Mouse (Mus musculus) brain, embryonic 18.5 days (tissue): ENCODE data around the gene Gnaz.

Source experiments
- DNase-seq: peaks from one replicate; pipeline ENCODE4 v3.0.0-alpha.2; 2012; ENCODE audit warnings: low read depth, low spot score

Gene Gnaz

DNA sequence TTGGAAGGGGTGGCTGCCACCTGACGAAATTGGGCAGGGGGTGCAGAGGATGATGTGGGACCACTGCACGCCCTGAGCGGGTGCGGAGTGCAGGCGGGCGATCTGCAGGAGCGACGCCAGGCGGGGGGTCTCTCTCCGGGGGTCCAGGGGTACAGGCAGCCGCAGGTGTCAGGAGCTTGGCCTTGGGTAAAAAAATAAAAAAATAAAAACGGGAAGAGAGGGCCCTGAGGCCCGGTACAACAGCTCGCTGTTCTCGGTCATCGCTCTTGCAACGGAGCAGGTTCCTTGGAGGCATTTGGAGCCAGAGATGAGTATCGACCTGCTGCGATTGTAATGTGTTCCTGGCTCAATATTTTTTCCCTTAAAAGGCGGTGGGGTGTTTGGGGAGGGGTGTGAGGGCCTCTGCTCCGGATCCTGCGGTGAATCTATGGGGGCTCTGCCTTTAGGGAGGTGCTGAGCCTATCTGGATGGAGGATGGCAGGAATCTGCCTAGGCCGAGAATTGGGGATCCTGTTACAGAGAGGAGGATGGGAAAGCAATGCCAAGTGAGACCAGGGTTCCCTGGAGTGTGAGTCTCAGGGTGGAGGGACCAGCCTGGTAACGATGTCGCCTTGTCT, 782 bp downstream of the Gnaz start:
- DNase-seq = no peak

DNA sequence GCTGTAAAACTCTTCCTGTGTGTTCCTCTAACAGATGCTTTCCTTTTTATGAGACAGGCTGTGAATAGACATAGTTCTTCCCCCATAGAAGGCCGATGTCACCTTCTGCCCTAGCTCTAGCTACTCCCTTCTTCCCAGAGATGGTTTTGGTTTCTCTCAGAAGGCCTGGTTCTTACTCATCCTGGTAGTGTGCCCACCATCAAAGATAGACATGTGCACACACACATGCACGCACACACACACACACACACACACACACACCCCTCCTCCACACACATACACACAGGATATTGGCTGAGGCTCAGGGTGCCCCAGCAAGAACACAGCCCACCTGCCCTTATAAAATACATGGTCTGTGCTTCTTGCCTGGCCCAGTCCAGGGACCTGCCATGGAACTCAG, 2.3 kb downstream of the Gnaz start:
- DNase-seq = no peak

DNA sequence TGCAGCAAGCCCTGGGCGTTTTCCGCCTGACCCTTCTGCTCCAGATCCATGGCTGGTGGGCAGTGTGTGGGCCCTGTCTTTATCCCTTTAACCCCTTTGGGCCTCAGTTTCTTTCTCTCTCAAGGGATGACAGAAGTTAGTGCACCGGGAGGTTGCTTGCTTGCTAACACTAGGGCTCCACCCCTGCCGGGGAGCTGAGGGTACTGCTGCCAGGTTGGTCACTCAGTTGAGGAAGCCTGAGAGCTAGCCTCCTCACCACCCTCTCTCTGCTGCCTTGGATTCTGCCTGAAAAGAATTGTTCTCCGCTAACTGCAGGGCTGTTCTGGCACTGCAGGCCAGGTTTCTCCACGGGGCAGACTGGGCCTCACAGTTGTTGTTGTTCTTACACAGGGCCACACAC, 6.0 kb downstream of the Gnaz start:
- DNase-seq = no peak

DNA sequence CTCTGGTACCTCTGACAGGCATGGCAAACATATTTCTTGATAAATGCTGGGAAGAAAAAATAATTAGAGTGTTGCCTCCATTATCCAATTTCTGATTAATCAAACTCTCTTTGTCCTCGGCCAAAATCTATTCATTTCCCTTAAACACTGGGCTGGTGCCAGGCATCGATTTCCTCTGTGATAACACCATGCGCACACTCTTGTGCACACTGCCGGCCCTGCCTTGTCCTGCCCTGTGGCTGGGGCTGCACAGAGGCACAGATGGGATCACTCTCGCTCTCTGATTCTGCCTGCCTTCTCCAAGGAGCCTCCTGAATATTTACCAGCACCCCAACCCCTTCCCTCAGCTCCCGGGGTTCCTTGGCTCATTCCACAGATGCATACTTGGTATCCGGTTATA, 8.6 kb downstream of the Gnaz start:
- DNase-seq = no peak

DNA sequence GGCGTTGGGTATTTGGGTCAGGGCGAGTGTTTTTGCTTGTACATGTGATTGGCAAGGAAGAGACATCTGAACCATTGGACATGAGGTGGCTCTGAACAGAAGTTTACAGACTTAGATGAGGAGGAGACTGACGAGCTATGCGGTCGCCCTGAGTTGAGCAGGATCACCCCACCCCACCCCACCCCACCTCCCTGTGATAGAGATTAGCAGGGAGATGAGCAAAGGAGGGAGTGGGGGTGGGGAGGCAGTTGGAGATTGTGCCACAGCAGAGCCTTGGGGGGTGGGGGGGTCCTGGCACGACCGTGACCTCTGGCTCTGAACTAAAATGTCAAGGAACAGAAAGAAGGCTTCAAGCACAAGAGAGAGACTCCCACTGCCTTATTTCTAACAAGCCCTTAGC, 9.5 kb downstream of the Gnaz start:
- no peak for DNase-seq

DNA sequence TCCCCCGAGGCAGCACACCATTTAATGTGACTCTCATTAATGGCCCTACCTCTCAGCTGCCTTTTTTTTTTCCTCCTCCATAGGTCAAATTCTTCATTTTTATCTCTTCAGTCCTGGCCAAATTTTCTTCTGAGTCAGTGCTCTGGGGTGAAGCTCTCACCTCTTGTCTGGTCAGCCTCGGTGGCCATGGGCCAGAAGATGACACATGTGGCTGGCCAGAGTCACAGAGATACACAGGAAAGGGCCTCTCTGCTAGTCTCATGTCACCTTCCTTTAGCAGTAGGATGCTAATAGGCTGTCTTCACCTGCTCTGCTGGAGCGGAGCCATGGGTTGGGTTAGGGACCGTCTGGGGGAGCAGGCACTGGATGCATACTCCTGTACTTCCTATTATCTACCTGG, 11.1 kb downstream of the Gnaz start:
- no peak for DNase-seq

DNA sequence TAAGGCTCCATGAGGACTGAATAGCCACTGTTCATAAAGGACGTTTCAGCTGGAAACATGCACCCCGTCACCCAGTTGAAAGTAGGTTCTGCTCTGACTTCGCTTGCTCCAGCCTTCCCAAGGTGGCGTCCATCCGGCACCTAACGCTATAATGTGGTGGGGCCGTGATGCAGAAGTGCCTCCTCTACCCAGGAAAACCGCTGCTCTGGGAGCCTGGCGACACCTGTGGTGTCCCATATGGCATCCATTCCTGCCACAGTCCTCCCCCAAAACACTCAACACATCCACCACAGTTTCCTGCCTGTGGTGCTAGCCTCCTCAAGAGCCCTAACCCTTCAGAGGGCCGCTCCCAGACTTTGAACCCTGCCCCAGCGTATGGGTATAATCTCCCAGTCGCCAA, 14.2 kb downstream of the Gnaz start:
- no peak for DNase-seq

DNA sequence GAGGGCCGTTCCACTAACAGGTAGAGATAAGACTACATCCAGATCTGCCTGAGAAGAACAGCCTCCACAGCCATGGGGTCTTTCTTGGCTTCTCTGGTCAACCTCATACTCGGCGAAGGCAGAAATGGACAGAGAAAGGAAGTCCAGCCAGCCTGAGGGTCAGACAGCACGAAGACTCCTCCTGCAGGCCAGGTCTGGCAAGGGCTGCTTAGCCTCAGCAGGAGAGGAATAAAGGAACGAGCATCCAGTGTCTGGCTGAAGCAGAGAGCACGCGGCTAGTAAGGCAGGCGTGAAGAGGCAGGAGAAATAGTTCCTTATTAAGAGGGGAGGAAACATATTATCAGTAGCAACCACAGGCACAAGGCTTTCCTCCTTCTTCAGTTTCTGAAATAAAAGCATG, 16.2 kb downstream of the Gnaz start:
- no peak for DNase-seq

DNA sequence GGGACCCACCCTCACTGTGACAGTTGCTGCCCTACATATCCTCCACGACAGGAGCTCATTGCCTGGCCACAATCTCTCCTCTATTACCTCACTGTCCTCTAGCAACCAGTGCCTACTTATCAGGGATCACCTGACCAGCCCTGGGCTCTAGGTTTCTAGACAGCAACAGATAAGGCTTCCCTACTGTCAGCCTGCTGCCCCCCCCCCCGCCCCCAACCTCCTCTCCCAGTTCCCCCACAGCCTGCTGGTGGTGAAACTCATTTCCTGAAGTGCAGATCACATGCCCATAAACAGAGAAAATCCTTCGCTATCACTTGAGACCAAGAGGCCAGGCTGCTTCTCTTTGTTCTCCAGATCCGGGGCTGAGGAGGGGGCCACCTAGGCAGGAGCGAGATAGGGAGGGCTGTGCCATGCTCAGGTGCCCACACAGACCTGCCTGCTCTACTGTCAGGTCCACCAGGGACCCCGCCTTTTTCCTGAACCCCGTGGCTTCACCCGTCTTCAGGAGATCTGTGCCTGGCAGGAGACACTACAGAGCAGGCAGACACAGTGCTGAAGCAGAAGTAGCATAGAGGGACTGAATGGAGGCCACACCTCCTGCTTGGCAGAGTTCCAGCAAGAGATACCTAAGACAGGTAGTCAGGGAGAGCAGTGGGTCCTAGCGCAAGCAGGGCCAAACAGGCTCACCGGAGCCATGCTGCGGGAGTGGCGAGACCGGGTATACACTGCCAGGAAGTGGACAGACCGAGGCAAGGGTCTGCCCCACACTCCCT, 20.9 kb downstream of the Gnaz start:
- no peak for DNase-seq

DNA sequence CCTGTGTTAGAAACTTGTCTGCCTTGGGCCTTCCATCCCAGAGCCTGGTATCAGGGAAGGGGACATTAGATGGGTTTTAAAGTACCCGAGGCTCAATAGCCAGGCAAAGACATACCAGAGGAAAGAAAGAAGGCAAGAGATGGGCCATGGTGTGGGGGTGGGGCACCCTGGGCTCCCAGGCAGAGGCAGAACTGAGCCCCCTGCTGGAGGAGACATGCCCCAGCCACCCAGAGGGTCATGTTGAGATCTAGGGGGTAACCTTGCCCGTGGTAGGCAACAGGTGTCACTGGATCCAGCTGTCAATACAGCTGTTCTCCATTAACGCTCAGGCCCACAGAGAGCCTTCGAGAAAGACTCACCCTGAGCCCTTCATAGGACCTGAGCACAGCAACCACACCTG, 22.8 kb downstream of the Gnaz start:
- no peak for DNase-seq

DNA sequence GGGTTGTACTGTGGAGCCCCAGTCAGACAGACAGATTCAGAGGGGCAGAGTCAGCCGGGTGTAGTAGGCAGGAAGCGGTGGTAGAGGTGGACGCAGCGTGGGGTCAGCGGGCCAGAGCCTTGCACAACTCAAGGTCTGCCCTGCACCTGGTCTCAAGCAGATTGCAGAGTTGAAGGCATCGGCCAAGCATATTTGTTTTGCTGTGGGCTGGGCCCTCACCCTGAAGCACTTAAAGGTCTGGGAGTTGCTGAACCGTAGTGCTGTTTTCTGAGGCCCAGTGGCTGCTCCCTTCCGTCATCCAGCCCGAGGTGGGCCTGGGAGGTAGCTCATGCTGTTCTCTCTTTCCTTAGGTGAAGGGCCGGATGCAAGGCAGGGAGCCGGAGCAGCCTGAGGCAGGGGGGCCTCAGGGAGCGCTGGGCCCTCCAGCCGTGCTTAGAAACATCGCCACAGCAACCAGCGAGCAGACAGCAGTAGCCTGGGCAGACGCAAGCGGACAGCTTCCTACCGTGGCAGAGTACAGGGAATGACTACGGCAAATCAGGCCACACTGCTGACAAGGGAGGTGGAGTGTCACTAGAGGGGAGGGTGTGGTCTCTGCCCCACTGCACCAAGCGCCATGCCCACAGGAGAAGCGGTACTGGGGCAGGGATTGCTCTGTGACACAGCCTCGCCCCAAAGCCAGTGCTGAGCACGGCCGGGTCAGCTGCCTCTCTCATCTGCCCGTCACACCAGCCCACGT, 23.8 kb downstream of the Gnaz start:
- no peak for DNase-seq

DNA sequence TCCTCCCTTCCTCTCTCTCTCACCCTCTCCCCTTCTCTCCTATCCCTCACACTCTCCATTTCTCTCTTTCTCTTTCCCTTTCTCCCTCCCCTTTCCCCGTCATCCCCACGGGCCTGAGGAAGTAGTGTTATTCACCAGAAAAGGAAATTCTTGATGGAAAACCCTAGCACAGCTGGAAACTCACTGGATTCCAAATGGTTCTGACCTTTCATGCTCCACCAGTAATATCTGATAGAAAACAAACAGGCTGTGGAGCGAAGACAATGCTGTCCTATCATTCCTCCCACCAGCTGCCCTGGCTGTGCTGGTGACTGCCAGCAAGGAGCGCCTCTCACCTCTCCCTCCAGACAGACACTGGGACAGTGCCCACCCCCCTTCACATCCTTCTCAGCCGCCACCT, 27.9 kb downstream of the Gnaz start:
- no peak for DNase-seq

DNA sequence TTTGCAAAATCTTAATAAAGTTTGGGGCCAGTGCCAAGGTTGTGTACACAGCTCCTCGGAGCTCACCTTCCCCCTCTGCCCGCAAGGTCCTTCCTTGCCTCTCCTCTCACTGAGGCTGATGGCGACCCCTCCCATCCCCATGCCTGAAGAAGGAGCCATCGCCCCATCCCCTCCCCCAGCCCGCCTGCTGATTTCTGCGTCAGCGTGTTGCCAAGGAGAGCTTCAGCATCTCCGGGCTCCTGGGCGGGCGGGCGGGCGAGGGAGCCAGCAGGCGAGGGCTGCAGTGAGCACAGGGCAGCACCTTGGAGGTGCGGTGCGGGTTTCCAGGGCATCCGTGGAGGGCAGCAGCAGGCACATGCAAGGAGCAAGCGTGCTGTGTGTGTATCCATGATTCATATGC, 28.4 kb downstream of the Gnaz start:
- no peak for DNase-seq

DNA sequence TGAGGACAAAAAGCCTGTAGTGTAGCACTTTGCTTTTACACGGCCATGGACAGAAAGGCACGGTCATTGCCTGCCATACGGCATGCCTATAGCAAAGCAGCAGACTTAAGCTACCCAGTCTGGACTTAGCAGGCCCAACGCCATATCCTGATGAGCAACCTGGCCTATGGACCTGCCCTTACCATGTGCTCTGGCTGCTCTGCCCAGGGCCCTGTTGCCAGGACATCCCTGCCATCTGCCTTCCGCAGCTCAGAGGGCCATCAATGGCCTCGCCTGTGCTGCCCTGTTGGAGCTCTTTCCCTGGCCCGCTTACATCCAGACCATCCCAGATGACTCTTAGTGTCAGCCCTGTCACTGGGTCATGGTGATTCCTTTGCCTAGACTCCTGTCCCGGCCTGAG, 34.4 kb downstream of the Gnaz start:
- no peak for DNase-seq

DNA sequence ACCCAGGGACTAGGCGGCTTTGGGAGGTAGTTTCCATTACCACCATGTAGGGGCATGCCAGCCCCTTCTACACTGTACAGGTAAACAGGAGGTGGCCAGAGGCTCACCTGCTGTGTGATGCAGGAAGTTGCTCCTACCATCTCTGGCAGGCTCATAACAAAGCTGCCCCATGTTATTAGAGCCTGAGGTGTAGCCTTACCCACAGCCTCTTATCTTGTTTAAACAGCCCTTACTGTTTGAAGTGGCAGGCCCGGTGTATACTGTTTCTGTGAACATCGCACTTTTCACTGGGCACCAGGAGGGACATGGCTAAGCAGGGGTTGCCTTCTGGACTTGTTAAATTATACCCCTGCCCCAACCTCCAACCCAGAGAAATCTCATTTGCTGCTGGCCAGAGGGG, 37.1 kb downstream of the Gnaz start:
- no peak for DNase-seq

DNA sequence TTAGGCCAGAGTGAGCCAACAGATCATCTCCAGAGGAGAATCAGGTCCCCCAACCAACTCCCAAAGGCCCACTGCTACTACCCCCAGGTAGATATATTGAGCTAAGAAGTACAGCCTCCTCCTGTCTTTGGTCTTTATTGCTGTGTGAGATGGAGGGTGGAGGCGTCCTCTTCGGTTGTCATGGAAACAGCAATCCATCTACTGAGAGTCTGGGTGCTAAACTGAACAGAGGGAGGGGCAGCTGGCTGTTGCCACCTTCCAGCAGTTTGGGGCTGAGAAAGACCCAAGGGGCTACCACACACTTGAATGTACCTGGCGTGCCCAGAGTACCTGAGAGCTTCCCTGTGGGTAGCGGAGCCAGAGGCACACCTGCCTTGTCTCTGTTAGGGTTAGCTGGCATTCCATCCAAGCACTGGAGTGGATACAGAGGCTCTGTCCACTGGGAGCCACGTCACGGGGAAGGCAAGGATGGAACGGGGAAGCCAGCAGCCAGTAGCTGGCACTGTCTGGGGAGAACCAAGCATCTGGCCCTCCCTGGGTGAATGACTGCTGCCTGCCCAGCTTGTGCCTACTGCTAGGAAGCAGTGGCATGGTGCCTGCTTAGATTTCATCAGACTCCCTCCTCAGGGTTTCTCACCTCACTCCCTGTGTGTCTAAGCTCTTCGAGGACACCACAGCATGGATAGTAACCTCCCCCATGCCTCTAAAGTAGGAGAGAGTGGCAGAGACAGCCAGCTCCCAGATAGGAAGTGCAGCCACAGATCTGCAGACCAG, 40.1 kb downstream of the Gnaz start:
- no peak for DNase-seq

DNA sequence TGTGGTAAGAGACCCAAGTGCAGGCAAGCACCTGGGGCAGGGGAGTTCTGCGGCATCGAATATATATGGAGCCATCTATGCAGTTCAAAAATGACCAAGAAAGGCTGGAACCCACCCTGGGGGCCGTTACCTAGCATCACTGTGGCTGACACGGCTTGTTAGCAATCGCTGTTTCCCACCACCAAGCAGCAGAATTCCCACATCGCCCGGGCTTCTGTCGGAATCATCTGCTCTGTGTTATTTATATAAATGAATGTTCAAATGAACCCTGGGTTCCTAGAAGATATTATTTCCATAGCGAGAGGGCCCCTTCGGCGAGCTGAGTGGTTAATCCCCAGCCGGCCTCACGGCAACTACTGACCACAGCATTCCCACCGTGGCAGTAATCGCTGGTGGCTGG, 43.7 kb downstream of the Gnaz start:
- DNase-seq = no peak

DNA sequence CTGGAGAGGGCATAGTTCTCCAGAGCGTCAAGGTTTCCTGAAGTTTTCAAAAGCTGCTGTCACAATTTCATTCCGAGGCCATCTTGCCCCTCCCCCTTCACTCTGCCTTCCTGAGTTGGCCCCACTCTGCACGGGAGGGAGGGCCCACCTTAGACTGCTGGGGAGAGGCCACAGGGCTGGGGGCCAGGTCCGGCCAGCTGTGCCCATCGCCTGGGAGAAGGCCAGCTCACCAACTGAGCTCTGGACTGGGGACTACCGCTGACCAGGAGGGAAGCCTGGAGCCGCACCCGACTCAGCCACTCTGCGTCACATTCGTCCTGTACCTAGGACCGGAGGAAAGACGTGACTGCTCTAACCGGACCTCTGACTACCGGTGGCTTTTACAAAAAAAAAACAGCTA, 48.5 kb downstream of the Gnaz start:
- no peak for DNase-seq

DNA sequence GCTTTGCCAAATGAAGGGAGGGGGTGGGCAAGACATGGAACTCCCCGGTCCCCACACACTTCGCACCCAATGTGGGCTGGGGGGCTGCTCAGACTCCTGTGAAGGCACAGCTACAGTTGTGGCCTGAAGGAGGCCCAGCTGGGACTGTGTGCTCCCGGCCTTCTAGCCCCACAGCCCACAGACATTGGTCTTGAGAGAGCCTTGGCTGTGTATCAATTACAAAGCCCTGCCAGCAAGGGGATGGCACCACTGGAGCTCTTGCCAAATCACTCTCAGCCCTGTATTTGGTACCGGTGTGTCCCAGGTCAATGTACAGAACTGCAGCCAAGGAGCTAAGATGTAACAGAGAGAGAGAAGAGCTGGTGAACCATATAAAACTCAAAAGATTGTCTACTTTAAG, 49.5 kb downstream of the Gnaz start:
- no peak for DNase-seq

DNA sequence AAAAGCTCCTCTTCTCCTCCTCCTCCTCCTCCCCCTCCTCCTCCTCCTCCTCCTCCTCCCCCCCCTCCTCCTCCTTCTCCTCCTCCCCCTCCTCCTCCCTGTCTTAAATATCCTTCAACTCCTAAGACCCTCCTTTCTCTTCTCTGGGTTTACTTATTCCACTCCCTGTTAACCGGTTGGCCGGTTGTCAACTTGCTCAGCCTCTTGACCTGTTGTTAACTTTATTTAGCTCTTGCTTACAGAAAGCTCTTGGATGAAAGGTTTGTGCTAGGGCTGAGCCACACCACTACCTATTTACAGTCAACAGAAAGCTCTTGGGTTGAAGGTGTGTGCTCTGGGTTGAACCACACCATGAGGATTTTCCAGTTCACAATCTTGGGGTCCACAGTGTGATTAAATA, 53.3 kb downstream of the Gnaz start:
- DNase-seq = no peak

DNA sequence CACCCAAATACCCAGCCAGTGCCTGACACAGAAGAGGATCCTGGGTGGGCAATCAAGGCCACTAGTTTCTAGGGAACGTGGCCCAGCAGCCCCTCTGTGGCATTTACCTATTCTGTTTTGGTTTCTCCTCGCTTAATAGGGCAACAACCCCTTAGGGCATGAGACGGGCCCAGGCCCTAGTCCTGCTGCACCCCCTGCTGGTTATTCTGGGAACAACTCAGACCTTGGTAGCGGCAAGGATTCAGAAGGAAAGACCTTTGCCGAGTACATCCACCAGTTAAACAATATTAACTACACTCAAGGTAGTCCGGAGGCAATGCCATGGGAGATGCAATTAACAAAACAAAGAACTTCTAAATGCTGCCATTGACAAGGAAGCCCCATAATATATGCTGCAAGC, 54.2 kb downstream of the Gnaz start:
- DNase-seq = no peak

DNA sequence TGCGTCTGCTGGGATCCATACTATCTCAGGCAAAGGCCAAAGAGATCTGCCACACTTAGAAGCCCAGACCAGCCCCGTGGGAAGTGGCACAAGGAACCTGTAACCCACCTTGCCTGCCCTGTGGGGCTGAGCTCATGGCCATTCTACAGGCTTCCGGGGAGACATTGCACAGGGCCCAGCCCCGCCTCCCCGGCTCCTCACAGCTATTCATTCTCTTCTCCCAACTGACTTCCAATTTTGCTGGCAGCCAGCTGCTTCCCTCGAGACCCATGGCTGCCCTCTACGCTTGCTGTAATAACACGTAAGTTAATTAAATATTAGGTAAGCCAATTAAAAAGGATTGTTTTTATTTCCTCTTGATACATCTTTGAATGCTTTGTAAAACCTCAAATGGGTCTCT, 59.5 kb downstream of the Gnaz start:
- no peak for DNase-seq
